Mouse (Mus musculus) thymus, postnatal 4 days (tissue): ENCODE measurements around the gene Ppp3cb.

Experiments used
- DNase-seq: peaks from one replicate; pipeline ENCODE4 v3.0.0; 2021

Gene Ppp3cb

GRCm38 (mm10) chr14:20479291-20480194 lies 66.8 kb downstream of the Ppp3cb start, which contains the start of gene Anxa7:
Gene Anxa7, minus strand, starts transcription at chr14:20480133.
- DNase-seq, result peak; percentile 84

DNA sequence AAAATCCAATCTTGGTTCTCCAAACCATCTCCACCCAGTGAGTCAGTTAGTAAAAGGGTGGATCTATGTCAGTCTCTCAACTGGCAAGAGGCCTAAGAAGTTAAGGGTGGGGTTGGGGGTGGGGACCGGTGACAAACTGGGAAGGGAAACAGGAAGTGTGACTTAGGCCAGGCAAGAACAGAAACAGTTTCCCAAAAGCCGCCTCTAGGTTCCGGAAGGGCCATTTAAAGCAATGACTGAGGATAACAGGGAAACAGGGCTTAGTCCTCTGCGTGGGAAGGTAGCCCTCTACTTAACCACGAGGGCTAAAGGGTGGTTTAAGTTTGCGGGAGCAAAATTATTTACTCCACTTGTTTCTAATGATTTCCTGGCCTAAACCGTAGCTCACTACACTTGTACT lies 67.6 kb downstream of the Ppp3cb start:
- DNase-seq, result peak; percentile 18

GRCm38 (mm10) chr14:20478385-20478784 lies 68.0 kb downstream of the Ppp3cb start:
- DNase-seq, result peak; percentile 22

- no peak for DNase-seq
Measured at GRCm38 (mm10) chr14:20477261-20478025, 68.9 kb downstream of the Ppp3cb start.

- DNase-seq, result no peak
Measured at GRCm38 (mm10) chr14:20460216-20460615, 86.2 kb downstream of the Ppp3cb start.

DNA sequence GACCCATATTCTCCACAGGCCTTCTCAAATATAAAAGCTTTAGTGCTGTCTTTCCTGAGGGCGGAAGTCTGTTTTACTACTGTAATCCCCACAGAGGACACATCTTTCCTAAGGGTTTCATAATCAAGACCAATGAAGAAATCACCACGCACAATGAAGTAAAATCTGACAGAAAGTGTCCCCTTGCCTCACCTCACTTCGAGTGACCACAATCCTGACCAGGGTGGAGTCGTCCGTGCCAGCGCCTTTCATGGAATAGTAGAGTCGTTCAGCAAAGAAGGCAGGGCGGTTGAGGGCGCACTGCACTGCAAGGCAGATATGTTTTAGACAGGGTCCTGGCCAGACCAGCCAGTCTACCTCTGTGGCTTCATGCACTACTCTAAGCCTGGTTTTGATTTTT lies 88.0 kb downstream of the Ppp3cb start:
- no peak for DNase-seq

GRCm38 (mm10) chr14:20452929-20453328 lies 93.4 kb downstream of the Ppp3cb start:
- no peak for DNase-seq

DNA sequence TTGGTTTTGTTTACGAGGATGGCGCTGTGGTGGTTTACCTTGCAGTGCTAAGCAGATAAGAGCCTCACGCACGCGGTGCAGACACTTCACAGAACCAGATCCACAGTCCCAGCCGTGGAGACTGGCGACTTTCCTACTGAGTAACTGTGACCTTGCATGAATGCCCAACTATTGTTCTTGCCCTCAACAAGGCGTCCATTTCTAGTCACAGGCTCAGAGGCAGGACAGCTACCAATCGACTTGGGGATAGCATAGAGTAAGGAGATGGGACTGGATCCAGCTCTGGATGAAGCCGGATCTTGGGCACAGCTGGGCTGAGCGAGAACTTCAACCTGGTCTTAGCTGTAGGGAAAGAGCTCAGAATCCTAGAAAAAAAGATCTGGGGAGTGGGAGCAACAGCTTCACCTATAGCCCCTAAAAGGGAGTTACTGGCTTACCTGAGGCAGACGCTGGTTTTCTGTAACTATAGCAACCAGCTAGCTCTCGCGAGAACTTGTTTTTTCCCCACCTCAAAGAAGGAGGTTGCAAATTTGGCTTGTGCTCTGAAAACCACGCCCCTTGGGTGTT lies 94.5 kb downstream of the Ppp3cb start, which contains the start of gene Cfap70:
TSS of gene Cfap70 (minus strand) at position 462 of the 567 bp plus-strand sequence.
- DNase-seq, result peak; percentile 71

- no peak for DNase-seq
Measured at GRCm38 (mm10) chr14:20451302-20451701, 95.1 kb downstream of the Ppp3cb start.
